Mouse (Mus musculus): Measurements from ENCODE around the gene Zfp36l3. TPM values are rescaled to one million over a fixed set of nuclear protein-coding genes. Genes with fewer than 3 reads are reported as not detected.

The Zfp36l3 gene
- polyA plus RNA-seq, 1 experiment, result 0.04 TPM

- Histone ChIP-seq H3K79me2 (ENCODE audit: control insufficient read depth, insufficient read depth) (no peaks in the 10 kb centered on the region), H3K4me3 (ENCODE audit: insufficient read depth, poor library complexity, severe bottlenecking) (no peak within 1 kb of the TSS), H3K27me3 (ENCODE audit: control insufficient read depth, insufficient read depth, insufficient read length) (no peaks in the 10 kb centered on the region), H3K79me3 (ENCODE audit: low read depth) (no peaks in the 10 kb centered on the region), H3ac (ENCODE audit: control insufficient read depth, insufficient read length, low read depth) (no peak within 1 kb of the TSS), H3K36me3 (ENCODE audit: control insufficient read depth, insufficient read depth) (no peaks in the 10 kb centered on the region)
- TF ChIP-seq CTCF (IDR thresholded peaks at IDR 0.05; ENCODE audit: control insufficient read depth, insufficient read depth, insufficient read length) (no peak), MYOG (IDR thresholded peaks at IDR 0.05; ENCODE audit: control insufficient read depth, extremely low read depth, insufficient read length) (no peak), MAX (IDR thresholded peaks at IDR 0.05) (no peak), USF1 (IDR thresholded peaks at IDR 0.05; ENCODE audit: low read depth) (no peak), FOSL1 (IDR thresholded peaks at IDR 0.05; ENCODE audit: insufficient read depth, low read length, poor library complexity, severe bottlenecking) (no peak), MYOD1 (IDR thresholded peaks at IDR 0.05; ENCODE audit: control insufficient read depth, insufficient read length, low read depth) (no peak), CEBPB (IDR thresholded peaks at IDR 0.05; ENCODE audit: low read depth) (no peak)
Measured at GRCm38 (mm10) chrX:53724596-53724995, 51.6 kb downstream of the Zfp36l3 start, which contains the start of gene 4930502E18Rik. TSS of gene 4930502E18Rik (plus strand) at chrX:53724826.

Other genes starting within 250 kb of the Zfp36l3 start
- gene Rtl8c, start 168.4 kb downstream of the Zfp36l3 start, polyA plus RNA-seq (2012; fragmentation: generic; extraction: Trizol), result 3.2 TPM
- not detected for gene Gm14597, start 167.4 kb downstream of the Zfp36l3 start, polyA plus RNA-seq (2012; fragmentation: generic; extraction: Trizol)
- gene Rtl8a, start 132.7 kb downstream of the Zfp36l3 start, polyA plus RNA-seq (2012; fragmentation: generic; extraction: Trizol), result 45.6 TPM
- gene Rtl8b, start 106.0 kb downstream of the Zfp36l3 start, polyA plus RNA-seq (2012; fragmentation: generic; extraction: Trizol), result 53.4 TPM
- 0.14 TPM for gene 4930502E18Rik, start 51.6 kb downstream of the Zfp36l3 start, polyA plus RNA-seq (2012; fragmentation: generic; extraction: Trizol)
- gene 1700013H16Rik, start 18.6 kb downstream of the Zfp36l3 start, polyA plus RNA-seq (2012; fragmentation: generic; extraction: Trizol), result not detected
- gene Xlr, start 21.3 kb upstream of the Zfp36l3 start, polyA plus RNA-seq (2012; fragmentation: generic; extraction: Trizol), result 29.1 TPM